Mouse (Mus musculus) testis, adult 10 weeks (tissue): Measurements from ENCODE around the gene Gm527. TPM values are rescaled to one million over a fixed set of nuclear protein-coding genes. Genes with fewer than 3 reads are reported as not detected.

Experiments
- polyA plus RNA-seq: library from polyadenylated mRNA; stranded (reverse); fragments of 350-450 nt; fragmentation: Illumina TruSeq; extraction: RNeasy Lipid Tissue Mini Kit (QIAGEN cat#74804); gene quantifications from one replicate; pipeline ENCODE4 v1.2.3, GENCODE M21; 2014; ENCODE audit warnings: low read depth, low replicate concordance

Gm527 gene
- polyA plus RNA-seq, result 270 TPM

DNA sequence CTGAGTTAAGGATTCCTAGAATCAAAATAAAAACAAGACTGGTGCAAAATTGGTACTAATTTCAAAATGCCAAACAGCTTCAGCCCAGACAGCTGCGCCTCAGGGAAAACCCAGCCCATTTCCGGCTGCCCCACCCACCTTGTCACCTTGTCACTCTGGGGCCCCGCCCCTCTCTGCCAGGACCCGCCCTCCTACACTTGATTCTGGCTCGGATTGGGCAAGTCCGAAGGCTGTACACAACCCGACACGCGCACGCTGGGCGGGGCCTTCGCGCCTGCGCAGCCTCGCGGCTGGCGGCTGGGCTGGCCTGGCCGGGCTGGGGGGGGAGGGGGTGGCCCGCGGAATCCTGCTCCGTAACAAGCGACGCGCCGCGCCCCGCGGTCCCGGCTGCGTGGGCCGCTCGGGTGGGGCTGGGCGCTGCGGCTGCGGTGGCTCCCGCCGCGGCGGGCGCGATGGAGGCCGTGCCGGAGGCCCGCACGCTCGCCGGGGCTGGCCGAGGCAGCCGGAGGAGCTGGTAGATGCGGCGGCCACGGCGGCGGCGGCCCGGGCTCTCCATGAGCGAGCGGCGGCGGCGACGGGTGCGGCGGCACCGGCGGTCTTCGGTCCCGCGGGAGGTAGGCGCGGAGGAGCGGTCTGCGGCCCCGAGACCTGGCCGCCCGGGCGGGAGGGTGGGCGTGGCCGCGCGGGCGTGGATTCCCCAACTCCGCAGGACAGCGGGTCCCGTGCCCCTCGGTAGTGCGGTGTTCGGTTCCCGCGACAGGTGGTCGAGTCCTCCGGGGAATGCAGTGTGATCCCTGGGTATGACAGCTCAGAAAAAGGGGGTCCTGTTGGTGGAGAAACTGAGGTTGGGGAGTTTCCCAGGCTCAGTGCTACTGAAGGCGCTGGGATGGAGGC lies at the start of gene Gm527:
Gene Gm527, plus strand, starts transcription at position 329 of the 894 bp plus-strand sequence.

DNA sequence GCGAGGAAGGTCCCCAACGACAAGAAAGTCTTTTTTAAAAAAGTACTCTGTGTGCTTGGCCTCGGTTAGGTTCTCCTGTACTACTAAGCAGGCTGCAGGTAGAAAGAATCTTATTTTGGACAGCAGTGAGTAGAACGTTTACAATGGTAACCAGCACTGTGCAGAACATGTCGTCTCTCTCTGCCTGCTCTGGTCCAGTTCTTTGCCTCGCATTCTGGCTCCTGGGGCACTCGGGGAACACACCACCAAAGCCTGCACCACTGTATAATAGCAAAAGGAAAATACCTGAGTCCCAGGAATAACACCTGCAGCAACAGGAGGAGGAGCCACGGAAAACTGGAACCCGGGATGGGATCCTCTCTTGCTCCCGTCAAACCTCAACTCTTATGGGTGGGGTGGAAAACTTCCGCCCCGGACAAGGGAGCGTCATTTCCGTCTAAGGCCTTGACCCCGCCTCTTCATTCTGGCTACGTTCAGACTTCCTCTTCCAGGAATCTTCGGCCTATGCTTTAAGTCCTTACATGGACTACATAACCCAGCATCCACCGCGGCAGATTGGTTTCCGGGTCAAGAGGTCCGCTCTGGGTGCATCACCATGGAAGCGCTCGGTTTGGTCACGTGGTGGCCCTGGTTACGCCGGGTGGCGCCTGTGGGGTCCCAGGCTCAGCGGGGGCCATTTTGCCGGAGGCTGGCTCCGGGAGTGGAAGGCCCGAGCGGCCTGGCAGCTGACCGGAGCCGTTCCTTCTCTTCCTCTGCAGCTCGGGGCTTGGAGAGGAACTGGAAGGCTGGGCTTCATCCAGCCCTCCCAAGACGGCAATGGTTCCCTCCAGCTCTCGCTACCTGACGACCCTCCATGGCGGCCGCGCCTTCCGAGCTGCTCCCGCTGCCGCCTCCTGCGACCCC lies 47.7 kb downstream of the Gm527 start, which contains the start of the genes Klhl28 and Togaram1:
Gene Klhl28, minus strand, starts transcription at position 411 of the 903 bp plus-strand sequence.
Gene Togaram1, plus strand, starts transcription at position 681 of the 903 bp plus-strand sequence.

Other genes starting within 250 kb of the Gm527 start
- gene Klhl28, start 47.6 kb downstream of the Gm527 start, polyA plus RNA-seq, result 47.1 TPM
- gene Togaram1, start 47.9 kb downstream of the Gm527 start, polyA plus RNA-seq, result 230 TPM
- gene Prpf39, start 118.4 kb downstream of the Gm527 start, polyA plus RNA-seq, result 42.5 TPM
- 85.6 TPM for gene Fkbp3, start 156.1 kb downstream of the Gm527 start, polyA plus RNA-seq
- 9.3 TPM for gene Fancm, start 157.7 kb downstream of the Gm527 start, polyA plus RNA-seq